Comparison of ENCODE assay signal across 8 mouse cellular contexts in the genomic region with DNA sequence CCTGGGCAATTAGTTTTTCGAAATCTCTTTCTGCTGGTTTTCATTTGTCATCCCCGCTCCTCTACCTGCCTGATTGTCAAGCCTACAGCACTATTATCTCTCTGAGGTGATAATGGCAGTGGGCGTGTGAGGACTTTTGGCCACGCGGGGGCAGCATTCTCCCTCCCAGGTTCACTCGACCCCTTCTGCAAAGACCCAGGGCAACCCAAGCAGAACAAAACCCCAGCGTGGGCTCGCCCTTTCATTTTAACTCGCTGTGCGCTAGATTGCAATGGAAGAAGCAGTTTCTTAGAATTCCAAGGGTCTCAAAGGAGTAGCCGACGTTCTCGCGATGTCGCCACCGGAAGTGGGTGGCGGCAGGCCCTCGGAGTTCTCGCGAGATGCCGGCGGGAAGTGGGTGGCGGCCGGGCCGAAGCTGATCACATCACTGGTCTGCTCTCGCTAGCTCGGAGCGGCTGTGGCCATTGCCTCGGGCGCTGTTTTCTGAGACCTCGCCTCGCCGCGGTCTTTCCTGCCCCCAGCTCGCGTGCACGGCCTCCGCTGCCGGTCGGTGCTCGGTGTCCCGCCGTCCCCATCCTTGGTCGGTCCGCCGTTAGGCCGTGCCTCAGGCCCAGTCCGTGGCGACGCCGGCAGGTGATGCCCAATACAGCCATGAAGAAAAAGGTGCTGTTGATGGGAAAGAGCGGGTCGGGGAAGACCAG. TPM values are rescaled to one million over a fixed set of nuclear protein-coding genes. Genes with fewer than 3 reads are reported as not detected.
DNase-seq lines count a peak whose midpoint lies in the region; ATAC-seq lines count a peak whose summit lies in the region.

A gene (plus strand): TSS at position 386 of the 701 bp plus-strand sequence.

- WGBS in hindbrain, embryonic 15.5 days = under 1% methylated on average over 53 of the region's 53 CpGs

- H3K4me1 ChIP-seq in hindbrain, embryonic 15.5 days (replicated peaks) = peaks cover 30% of the 10 kb centered on the region

- no peaks in the 10 kb centered on the region for H3K9me3 ChIP-seq in hindbrain, embryonic 15.5 days

- H3K36me3 ChIP-seq in hindbrain, embryonic 15.5 days = peaks cover 3% of the 10 kb centered on the region; the same call in 1 of the 2 replicates

- peak; percentile 94 for DNase-seq in T-cell, adult 2 months (ENCODE audit: low spot score)
- DNase-seq in cerebellum, postnatal 36 days = peak; percentile 94
- DNase-seq in frontal cortex, postnatal 36 days (ENCODE audit: low spot score in 2 of 2) = peak; percentile 92 to 96
- DNase-seq in left cerebral cortex, adult 11 months (ENCODE audit: low spot score) = peak; percentile 89
- peak; percentile 98 for DNase-seq in lung, postnatal 4 days
- DNase-seq in retina, postnatal 7 days (ENCODE audit: low read depth, low spot score) = peak; percentile 91
- peak; percentile 95 for DNase-seq in urinary bladder, adult 2 months (ENCODE audit: low spot score)

- H3K4me3 ChIP-seq in hindbrain, embryonic 15.5 days = peak within 1 kb of the TSS; percentile 74

- H3K9ac ChIP-seq in hindbrain, embryonic 15.5 days = peak within 1 kb of the TSS; percentile 92

- peak within 1 kb of the TSS; percentile 94 for H3K27ac ChIP-seq in hindbrain, embryonic 15.5 days (replicated peaks)

- ATAC-seq in hindbrain, embryonic 15.5 days (ENCODE audit: low FRiP score, low read depth) = peak; percentile 98

- no peaks in the 10 kb centered on the region for H3K27me3 ChIP-seq in hindbrain, embryonic 15.5 days

- peak within 1 kb of the TSS; percentile 92 for H3K4me2 ChIP-seq in hindbrain, embryonic 15.5 days

RNA-seq across cellular contexts. Expression of the gene that starts here (rescaled TPM):
- 104 and 111 TPM in 2 replicates for polyA plus RNA-seq in hindbrain, embryonic 15.5 days (2015; fragmentation: Nextera tagmentation; extraction: Ambion mirVana)
- polyA plus RNA-seq in urinary bladder, adult 2 months (2012; rRNA removed) = 87.8 and 107 TPM in 2 replicates

Comparison
In these comparisons a context has a peak if more than half of its experiments do, and no peak if none do; other contexts are left out.
1. Peak in every context shown above with its lines: DNase-seq, ATAC-seq, H3K4me3 ChIP-seq and H3K27ac ChIP-seq.